Mouse (Mus musculus) cerebellum, adult 2 months (tissue): ENCODE measurements at regions not wholly inside any gene's neighbourhood (a gene's known extent, or its start where the extent isn't known, plus 50 kb on each side); places are given as distances from the start of the nearest gene placed in this dataset.

Source experiments
- DNase-seq, 2 experiments: peaks; one replicate each; pipeline ENCODE4 v3.0.0; 2021
- H3K27ac ChIP-seq: fragments of 200-500 bp; 2 replicates; pipeline ENCODE4 v1.5.1; 2012; ENCODE audit warnings: low read length, control low read depth, inconsistent platforms; ENCODE audit not compliant: insufficient read depth
- H3K27me3 ChIP-seq: fragments of 200-500 bp; 2 replicates; pipeline ENCODE4 v1.6.1; 2012; ENCODE audit warnings: inconsistent platforms, mild to moderate bottlenecking, low read length, moderate library complexity; ENCODE audit not compliant: control insufficient read depth, insufficient read depth
- H3K4me1 ChIP-seq: fragments of 200-500 bp; 2 replicates; pipeline ENCODE4 v1.6.1; 2011; ENCODE audit warnings: low read length; ENCODE audit not compliant: control insufficient read depth, insufficient read depth
- H3K4me3 ChIP-seq: fragments of 200-500 bp; replicated peaks from 2 replicates; pipeline ENCODE3; 2011; ENCODE audit warnings: mild to moderate bottlenecking, low read depth, low read length, control low read depth; ENCODE audit not compliant: insufficient read depth
- CTCF ChIP-seq: fragments of 200-500 bp; IDR thresholded peaks from 2 replicates; pipeline ENCODE4 v1.5.1; 2011; ENCODE audit warnings: low read depth, mild to moderate bottlenecking, control low read depth, low read length, moderate library complexity, borderline replicate concordance; ENCODE audit not compliant: insufficient read depth
- POLR2A ChIP-seq: fragments of 200-500 bp; IDR thresholded peaks from 2 replicates; pipeline ENCODE4 v1.6.1; 2011; ENCODE audit warnings: low read length, control low read depth, borderline replicate concordance; ENCODE audit not compliant: insufficient read depth
- WGBS: fragments of 180-500 bp; shearing (Covaris S2); methylation state at CpG from one replicate; pipeline ENCODE4 v1.1.7; 2018; 5-methylcytosine and 5-hydroxymethylcytosine counted together

- Histone ChIP-seq H3K27ac (no peak overlapping the region), H3K27me3 (no peaks in the 10 kb centered on the region; the same call in 1 of the 2 replicates), H3K4me1 (no peaks in the 10 kb centered on the region), H3K4me3 (no peak overlapping the region)
- no peak for TF ChIP-seq CTCF
- no peak for TF ChIP-seq POLR2A
- no peak for DNase-seq
- 55% methylated on average over 20 of the region's 20 CpGs for WGBS
Measured at GRCm38 (mm10) chr7:136406258-136407100, 487.9 kb upstream of the Mgmt start.

GRCm38 (mm10) chr7:136414808-136415207 lies 479.6 kb upstream of the Mgmt start:
- WGBS: 94% methylated on average over 8 of the region's 8 CpGs
- no peak for TF ChIP-seq CTCF
- no peak for TF ChIP-seq POLR2A
- Histone ChIP-seq H3K4me3 (no peak overlapping the region), H3K4me1 (no peaks in the 10 kb centered on the region), H3K27ac (no peak overlapping the region), H3K27me3 (no peaks in the 10 kb centered on the region)
- DNase-seq: no peak

GRCm38 (mm10) chr7:136417327-136417726 lies 477.1 kb upstream of the Mgmt start:
- 51% methylated on average over 4 of the region's 4 CpGs for WGBS
- Histone ChIP-seq H3K27me3 (no peaks in the 10 kb centered on the region; the same call in 1 of the 2 replicates), H3K4me3 (no peak overlapping the region), H3K4me1 (no peaks in the 10 kb centered on the region), H3K27ac (no peak overlapping the region)
- no peak for TF ChIP-seq CTCF
- no peak for TF ChIP-seq POLR2A
- DNase-seq: no peak

GRCm38 (mm10) chr7:136423846-136424531 lies 470.4 kb upstream of the Mgmt start:
- Histone ChIP-seq H3K4me1 (no peaks in the 10 kb centered on the region), H3K27me3 (no peaks in the 10 kb centered on the region; the same call in 1 of the 2 replicates), H3K4me3 (no peak overlapping the region), H3K27ac (no peak overlapping the region)
- TF ChIP-seq POLR2A (no peak), CTCF (no peak)
- 55% methylated on average over 8 of the region's 8 CpGs for WGBS
- no peak for DNase-seq

- Histone ChIP-seq H3K4me3 (no peak overlapping the region), H3K27ac (no peak overlapping the region), H3K4me1 (no peaks in the 10 kb centered on the region), H3K27me3 (no peaks in the 10 kb centered on the region; the same call in 1 of the 2 replicates)
- DNase-seq: no peak
- 67% methylated on average over 4 of the region's 4 CpGs for WGBS
- TF ChIP-seq CTCF: no peak
- no peak for TF ChIP-seq POLR2A
Measured at GRCm38 (mm10) chr7:136427164-136427563, 467.2 kb upstream of the Mgmt start.

GRCm38 (mm10) chr7:136430085-136431011 lies 464.1 kb upstream of the Mgmt start:
- TF ChIP-seq CTCF (no peak), POLR2A (no peak)
- Histone ChIP-seq H3K4me3 (no peak overlapping the region), H3K4me1 (no peaks in the 10 kb centered on the region), H3K27ac (no peak overlapping the region), H3K27me3 (no peaks in the 10 kb centered on the region; the same call in 1 of the 2 replicates)
- DNase-seq: no peak
- 57% methylated on average over 21 of the region's 21 CpGs for WGBS

- Histone ChIP-seq H3K4me3 (no peak overlapping the region), H3K4me1 (no peaks in the 10 kb centered on the region), H3K27ac (no peak overlapping the region), H3K27me3 (no peaks in the 10 kb centered on the region; the same call in 1 of the 2 replicates)
- no peak for DNase-seq
- TF ChIP-seq POLR2A: no peak
- TF ChIP-seq CTCF: no peak
- WGBS: 86% methylated on average over 3 of the region's 3 CpGs
Measured at GRCm38 (mm10) chr7:136433699-136434098, 460.7 kb upstream of the Mgmt start.
